Mouse (Mus musculus) 3134 (cell line): ENCODE measurements around the gene Kcnip4.

Experiments
- DNase-seq: peaks from one replicate; pipeline ENCODE4 v3.0.0-alpha.2; 2011; ENCODE audit warnings: low spot score; ENCODE audit not compliant: insufficient read length; ENCODE audit errors: extremely low read depth

Gene Kcnip4

DNA sequence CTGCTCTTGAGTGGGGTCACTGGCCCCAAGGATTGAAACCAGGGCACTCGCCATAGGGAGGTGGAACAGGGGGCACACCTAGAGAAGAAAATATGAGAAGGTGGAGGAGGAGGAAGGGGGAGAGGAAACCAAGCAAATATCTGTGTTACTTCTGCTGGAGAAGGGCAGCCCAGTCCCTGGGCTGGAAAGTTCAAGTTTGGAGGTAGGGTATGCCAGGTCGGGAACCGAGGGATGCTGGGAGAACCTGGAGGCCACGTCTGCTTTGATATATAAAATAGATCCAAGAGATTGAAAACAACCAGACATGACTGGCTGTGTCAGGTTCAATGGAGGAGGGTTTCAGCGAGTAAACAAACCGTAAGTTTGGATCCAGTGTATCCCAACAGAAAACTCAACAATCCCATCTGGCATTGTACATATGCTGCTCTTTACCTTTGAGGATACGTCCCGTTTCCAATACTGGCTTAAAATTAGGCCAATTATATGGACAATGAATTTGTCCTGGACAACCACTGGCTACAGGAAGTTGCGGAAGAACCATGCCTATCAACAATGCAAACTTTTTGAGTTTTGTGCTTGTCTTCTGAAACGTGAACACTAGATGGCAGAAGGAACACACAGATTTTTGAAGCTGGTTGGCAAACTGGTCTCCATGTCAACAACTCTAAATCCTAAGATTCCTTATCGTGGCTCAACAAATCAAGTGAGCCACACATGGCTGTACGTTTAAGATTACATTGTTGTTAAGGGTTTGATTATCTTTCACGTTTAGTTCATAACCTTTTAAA lies 155.9 kb downstream of the Kcnip4 start:
- peak; percentile 10 for DNase-seq

DNA sequence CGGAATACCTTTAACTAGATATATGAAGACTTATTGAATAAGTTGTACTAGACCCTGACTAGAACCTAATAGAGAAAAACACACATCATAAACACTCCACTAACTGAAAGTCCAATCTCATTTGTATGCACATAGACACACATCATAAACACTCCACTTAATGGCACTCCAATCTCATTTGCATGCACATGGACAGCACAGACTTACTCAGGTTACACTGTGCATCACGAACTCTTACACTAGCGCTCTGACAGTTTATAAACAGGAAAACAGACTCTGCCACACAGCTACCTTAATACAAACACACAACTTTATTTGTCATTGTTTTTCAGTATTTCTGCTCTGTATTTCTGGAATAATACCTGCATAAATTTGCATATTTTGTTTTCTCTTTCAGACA lies 168.3 kb downstream of the Kcnip4 start:
- no peak for DNase-seq

DNA sequence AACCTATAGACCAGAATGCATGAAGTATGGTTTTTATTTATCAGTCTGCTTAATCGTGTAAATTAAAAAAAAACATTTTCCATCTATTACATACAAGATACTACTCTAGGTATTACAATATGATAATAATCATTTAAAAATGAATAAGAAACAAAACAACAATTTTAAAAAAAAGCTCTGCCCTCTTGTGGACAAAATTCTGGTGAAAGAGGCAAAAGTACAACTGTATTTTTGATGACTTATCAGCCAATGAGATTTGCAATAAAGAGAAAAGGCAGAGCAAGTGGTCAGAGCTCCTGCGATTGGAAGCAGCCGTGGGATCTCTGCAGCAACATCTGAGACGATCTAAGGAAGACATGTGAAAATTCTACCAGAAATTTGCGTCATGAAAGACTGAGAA lies 172.6 kb downstream of the Kcnip4 start:
- DNase-seq: no peak

DNA sequence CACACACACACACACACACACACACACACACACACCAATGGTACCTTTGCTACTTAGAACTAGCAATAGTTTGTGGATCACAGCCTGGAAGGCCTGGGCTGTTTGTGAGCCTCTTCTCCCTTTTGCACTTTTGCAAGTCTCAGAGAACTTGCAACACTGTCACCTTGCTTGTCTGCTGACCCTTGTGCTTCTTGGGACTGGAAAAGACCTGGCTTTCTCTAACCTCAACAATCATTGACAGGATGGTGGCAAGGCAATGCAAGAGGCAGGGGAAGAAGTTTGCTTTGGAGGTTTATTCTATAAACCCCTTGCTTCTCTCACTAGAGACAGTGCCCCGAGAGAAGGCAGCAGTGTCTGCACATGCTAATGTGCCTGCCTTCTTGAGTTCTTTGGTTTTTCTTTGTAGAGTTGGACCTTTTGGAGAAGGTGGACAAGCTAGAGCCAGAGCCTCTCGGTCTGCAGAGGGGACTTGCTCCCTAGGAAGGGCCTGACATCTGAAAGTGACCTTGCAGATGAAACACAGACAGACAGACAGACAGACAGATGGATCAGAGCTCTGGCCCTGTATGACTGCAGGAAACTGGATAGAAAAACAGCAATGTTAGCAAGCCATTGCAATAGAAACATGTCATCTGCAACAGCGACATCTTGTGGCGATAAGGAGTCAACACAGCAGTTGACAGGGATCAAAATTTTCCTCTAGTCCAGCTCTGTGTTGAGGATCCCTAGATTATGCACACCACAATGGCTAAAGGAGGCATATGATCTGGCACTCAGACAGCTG lies 174.4 kb downstream of the Kcnip4 start:
- DNase-seq: no peak

- DNase-seq: no peak
Measured at GRCm38 (mm10) chr5:49349541-49349940, 175.2 kb downstream of the Kcnip4 start.

GRCm38 (mm10) chr5:49348511-49348910 lies 176.2 kb downstream of the Kcnip4 start:
- DNase-seq: no peak

DNA sequence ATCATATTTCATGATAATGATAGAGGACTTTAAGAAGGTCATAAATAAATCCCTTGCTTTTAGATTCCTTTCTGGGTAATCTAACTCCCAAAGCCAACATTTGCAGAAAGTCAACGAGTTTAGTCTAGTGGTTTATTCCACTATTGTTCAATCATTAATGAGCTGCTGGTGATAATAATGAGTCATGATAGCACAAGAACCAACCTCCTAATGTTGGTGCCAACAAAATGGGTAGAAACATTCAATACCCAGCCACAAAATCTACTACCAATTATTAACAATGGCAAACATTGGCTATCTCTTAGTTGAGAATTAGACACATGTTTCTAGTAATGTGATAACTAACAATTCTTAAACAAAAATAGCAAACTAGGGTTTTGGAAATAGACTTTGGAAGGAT lies 180.1 kb downstream of the Kcnip4 start:
- no peak for DNase-seq

- no peak for DNase-seq
Measured at GRCm38 (mm10) chr5:49337164-49337563, 187.5 kb downstream of the Kcnip4 start.

DNA sequence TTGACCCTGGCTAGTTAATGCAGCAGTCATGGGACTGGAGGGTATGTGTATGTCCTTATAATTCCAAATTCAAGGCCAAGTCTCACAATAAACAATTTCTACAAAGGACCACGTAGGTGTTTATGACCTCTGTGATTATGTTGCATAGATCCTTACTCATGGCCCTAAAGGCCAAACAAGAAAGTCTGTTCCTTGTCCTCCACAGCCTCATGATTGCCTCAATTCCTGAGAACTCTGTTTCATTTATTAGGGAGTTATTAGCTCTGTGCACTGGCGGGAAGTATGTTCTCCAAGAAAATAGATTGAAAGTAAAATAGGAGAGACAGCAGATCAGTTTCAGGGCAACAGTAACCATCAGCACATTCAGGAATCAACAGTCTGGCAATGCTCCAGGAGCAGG lies 191.6 kb downstream of the Kcnip4 start:
- no peak for DNase-seq

GRCm38 (mm10) chr5:49329023-49329422 lies 195.7 kb downstream of the Kcnip4 start:
- DNase-seq: no peak

GRCm38 (mm10) chr5:49318661-49319060 lies 206.0 kb downstream of the Kcnip4 start:
- DNase-seq: no peak

DNA sequence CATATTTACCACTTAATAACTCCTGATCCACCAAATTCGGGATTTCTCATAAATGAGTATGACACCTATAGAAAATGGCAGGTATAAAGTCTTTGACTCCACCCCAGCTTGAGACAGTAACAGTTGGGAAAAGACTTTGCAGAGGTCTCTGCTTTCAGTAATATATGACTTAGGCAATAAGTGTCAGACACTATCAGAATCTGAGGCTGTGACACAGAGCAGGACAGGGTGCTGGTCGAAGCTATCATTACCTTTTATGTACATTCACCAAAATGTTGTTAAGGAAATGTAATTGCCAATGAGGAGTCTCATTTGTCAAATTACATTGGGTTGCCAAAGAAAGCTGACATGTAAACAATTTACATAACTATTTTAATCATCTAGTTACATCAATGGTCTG lies 206.8 kb downstream of the Kcnip4 start:
- DNase-seq: no peak

GRCm38 (mm10) chr5:49306796-49307195 lies 217.9 kb downstream of the Kcnip4 start:
- DNase-seq: no peak

GRCm38 (mm10) chr5:49305321-49305720 lies 219.4 kb downstream of the Kcnip4 start:
- no peak for DNase-seq

DNA sequence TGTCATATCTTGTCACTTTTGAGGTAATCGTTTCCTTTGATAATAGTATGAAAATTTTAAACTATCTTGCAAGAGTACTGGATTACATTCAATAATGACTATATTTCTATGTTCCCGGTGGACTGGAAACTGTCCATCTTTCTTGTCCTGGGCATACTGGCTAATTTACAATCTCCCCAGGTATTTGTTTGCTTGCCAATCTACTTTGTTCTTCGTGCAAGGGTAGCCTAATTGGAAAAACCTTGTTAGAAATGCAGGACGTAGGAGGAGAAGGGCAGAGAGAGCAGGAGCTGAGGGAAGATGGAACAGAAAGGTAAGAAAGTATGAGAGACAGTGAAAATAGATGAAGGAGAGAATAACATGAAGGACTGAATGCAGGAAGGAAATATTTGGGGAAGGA lies 226.1 kb downstream of the Kcnip4 start:
- no peak for DNase-seq

DNA sequence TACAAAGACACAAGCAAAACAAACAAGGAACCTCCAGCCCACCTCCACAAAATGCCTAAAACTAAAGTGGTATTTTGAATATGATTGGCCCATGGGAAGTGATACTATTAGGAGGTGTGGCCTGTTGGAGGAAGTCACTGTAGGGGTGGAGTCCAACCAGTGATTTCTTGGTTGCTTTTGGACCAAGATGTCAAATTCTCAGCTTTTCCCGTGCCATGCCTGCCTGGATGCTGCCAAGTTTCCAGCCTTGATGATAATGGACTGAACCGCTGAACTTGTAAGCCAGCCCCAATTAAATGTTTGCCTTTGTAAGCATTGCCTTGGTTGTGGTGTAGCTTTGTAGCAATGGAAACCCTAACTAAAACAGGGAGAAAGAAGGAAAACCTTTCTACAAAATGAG lies 232.3 kb downstream of the Kcnip4 start:
- DNase-seq: no peak

DNA sequence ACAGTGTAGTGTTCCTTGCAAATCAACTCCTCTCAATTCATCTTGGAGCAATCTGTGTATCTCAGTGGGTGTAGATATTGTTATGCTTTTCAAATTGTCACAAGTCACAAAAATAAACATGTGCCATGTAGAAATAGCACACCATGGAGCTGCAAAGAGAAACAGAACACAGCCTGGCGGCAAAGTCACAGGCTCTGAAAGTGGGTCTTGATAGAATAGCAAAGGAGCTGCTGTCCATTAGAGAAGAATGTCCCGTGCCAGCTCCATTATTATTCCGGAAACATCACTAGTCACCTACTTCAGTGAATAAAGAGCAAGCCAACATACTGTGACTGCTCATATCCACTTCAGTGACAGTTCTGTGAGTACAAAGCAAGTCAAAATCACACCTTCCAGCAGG lies 232.9 kb downstream of the Kcnip4 start:
- DNase-seq: no peak

DNA sequence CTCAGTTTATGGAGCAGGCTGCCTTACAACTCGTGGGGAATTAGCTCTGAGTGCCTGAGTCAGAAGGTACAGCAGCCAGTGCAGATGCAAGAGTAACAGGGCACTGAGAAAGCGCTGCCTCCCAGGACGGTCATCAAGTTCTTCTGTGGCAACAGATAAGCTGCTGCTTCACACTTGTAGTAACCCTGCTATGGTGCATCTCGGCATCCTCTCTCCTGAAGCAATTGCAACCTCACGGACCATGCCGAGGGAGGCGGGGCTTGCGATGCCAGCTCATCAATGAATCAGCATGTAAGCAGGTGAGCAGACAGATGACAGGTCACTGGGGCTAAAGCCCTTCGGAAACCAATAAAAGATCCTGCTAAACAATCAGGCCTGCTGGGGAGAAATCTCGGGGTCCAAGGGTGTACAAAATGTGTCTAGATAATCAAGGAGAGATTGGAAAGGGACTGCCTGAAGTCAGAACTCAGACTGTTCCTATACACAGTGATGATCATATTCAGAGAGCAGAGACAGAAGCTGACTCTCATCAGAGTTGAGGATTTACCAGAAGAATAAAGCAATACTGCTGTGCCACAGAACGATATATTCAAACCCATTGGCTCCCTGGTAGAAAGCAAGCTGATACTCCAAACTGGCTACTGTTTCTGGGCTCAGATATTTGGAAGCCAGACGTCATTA lies 239.1 kb downstream of the Kcnip4 start:
- no peak for DNase-seq

GRCm38 (mm10) chr5:49284776-49285175 lies 239.9 kb downstream of the Kcnip4 start:
- no peak for DNase-seq

DNA sequence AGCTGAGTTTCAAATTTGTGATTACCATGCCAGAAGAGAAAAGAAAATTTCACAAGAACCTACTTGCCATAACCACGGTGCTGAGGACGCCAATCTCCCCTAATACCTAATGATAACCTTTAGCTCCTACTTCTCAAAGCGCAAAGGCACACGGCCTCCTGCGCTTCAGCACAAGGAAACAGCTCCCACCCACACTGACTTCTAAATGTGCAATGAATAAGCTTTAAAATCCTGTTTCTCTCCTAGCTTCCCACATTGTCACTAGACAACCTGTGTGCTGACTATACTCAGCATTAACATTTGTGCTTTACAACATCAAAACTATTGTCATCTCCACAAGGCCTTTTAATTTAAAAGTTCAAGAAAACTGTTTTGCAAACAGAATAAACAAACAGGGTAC lies 241.3 kb downstream of the Kcnip4 start:
- no peak for DNase-seq

DNA sequence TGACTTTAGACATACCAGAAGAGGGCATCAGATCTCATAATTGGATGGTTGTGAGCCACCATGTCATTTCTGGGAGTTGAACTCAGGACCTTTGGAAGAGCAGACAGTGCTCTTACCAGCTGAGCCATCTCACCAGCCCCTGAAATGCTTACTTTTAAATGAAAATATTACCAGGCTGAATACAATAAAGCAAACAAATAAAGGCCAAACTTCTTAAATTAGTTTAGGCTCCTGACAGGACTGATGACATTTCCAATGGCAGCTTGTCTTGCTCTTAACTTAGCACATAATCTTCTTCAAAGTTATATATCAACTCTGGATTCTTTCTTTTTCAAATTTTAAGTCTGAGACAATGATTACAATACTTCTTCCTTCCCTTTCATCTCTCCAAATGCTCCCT lies 252.8 kb downstream of the Kcnip4 start:
- DNase-seq: no peak

- no peak for DNase-seq
Measured at GRCm38 (mm10) chr5:49268807-49269206, 255.9 kb downstream of the Kcnip4 start.
